ENCODE assay signal across 30 mouse cellular contexts in genomic region chr17:48264662-48265061, GRCm38 (mm10). TPM values are rescaled to one million over a fixed set of nuclear protein-coding genes. Genes with fewer than 3 reads are reported as not detected.
DNase-seq lines count a peak whose midpoint lies in the region; ATAC-seq and TF ChIP-seq lines count a peak whose summit lies in the region.
"Had no signal": no experiment of that assay in that cellular context is flagged by ENCODE, and none has a peak within 500 bp of the region (broad histone marks: within the 10 kb centered on the region; RNA-seq: fewer than 3 reads in every experiment).

No protein-coding gene starts in this region.

- no peak for TF ChIP-seq POLR2A in liver, adult 2 months (IDR thresholded peaks at IDR 0.05; ENCODE audit: extremely low read depth, insufficient read depth, low read length)

- 86% methylated on average over 7 of the region's 7 CpGs for WGBS in liver, adult 2 months
- 73% methylated on average over 7 of the region's 7 CpGs for WGBS in liver, embryonic 16.5 days (ENCODE audit: insufficient replicate concordance)
- WGBS in midbrain, embryonic 14.5 days = 91% methylated on average over 7 of the region's 7 CpGs

- H3K9me3 ChIP-seq in ES-E14 (ENCODE audit: control insufficient read depth, insufficient read depth, low read depth, low read length) = no peaks in the 10 kb centered on the region
- no peaks in the 10 kb centered on the region for H3K9me3 ChIP-seq in liver, embryonic 16.5 days (replicated peaks; ENCODE audit: control insufficient read depth, low read length)
- H3K9me3 ChIP-seq in midbrain, embryonic 14.5 days (ENCODE audit: control insufficient read depth, low read length) = no peaks in the 10 kb centered on the region; the same call in 1 of the 2 replicates
- H3K9me3 ChIP-seq: midbrain, embryonic 13.5 days had no signal

- H3K4me3 ChIP-seq in ES-E14 (ENCODE audit: insufficient read depth in 1 of 2, low read depth in 1 of 2, low read length in 2 of 2, poor library complexity in 1 of 2, severe bottlenecking in 1 of 2) = no peak overlapping the region
- H3K4me3 ChIP-seq in liver, adult 2 months (ENCODE audit: insufficient read depth, low read depth, low read length) = peak overlapping the region; percentile 38
- no peak overlapping the region for H3K4me3 ChIP-seq in liver, embryonic 16.5 days (ENCODE audit: low read depth, low read length)
- H3K4me3 ChIP-seq in midbrain, embryonic 14.5 days (replicated peaks; ENCODE audit: low read depth, low read length) = no peak overlapping the region
- H3K4me3 ChIP-seq: embryonic facial prominence, embryonic 13.5 days; hindbrain, embryonic 15.5 days; limb, embryonic 12.5 days; megakaryocyte, embryonic 14.5 days; midbrain, embryonic 13.5 days had no signal

- H3K9ac ChIP-seq in ES-E14 (ENCODE audit: insufficient read depth, low read depth, low read length, poor library complexity, severe bottlenecking) = no peak overlapping the region
- no peak overlapping the region for H3K9ac ChIP-seq in liver, adult 2 months (ENCODE audit: low read depth, low read length)
- H3K9ac ChIP-seq in liver, embryonic 16.5 days (ENCODE audit: low read depth, low read length) = no peak overlapping the region
- H3K9ac ChIP-seq in midbrain, embryonic 14.5 days (replicated peaks; ENCODE audit: low read length) = no peak overlapping the region
- H3K9ac ChIP-seq: embryonic facial prominence, embryonic 13.5 days; hindbrain, embryonic 15.5 days; limb, embryonic 12.5 days; lung, embryonic 14.5 days; midbrain, embryonic 13.5 days had no signal

- no peaks in the 10 kb centered on the region for H3K79me2 ChIP-seq in liver, adult 2 months (ENCODE audit: control insufficient read depth, insufficient read depth, low read length)

- no peaks in the 10 kb centered on the region for H3K27me3 ChIP-seq in liver, adult 2 months (ENCODE audit: control insufficient read depth, insufficient read depth, low read length)
- no peaks in the 10 kb centered on the region for H3K27me3 ChIP-seq in liver, embryonic 16.5 days (ENCODE audit: control insufficient read depth, insufficient read depth, low read depth, low read length)
- H3K27me3 ChIP-seq in midbrain, embryonic 14.5 days (ENCODE audit: control insufficient read depth, insufficient read depth, low read length) = no peaks in the 10 kb centered on the region
- H3K27me3 ChIP-seq: embryonic facial prominence, embryonic 13.5 days; hindbrain, embryonic 15.5 days; limb, embryonic 12.5 days; midbrain, embryonic 13.5 days had no signal

- in situ Hi-C loops in ES-E14 (cut with MboI; ENCODE audit: low sequenced_read_pairs in 2 of 2, unreplicated experiment in 2 of 2) = no loop called here

- no peak for DNase-seq in ES-E14 (ENCODE audit: low read depth, low spot score)
- DNase-seq in brain, adult 2 months (ENCODE audit: low read depth, low spot score) = peak; percentile 28
- no peak for DNase-seq in liver, adult 2 months (ENCODE audit: extremely low read depth, low read depth, low spot score)
- DNase-seq in midbrain, embryonic 14.5 days = no peak
- no peak for DNase-seq in layer of hippocampus, adult 18-20 months (ENCODE audit: low spot score in 2 of 2)
- DNase-seq: adrenal gland, postnatal 36 days; cerebellum, adult 18-20 months; cerebellum, postnatal 14 days; gastrocnemius, postnatal 10 days; heart, adult 11 months; kidney, adult 8-10 months; kidney, postnatal 10 days; lung, embryonic 14.5 days; right cerebral cortex, postnatal 14 days had no signal

- H3K4me2 ChIP-seq in liver, embryonic 16.5 days (ENCODE audit: low read depth, low read length) = 0 out of 2 replicates have a peak overlapping the region, but pooled peaks have one; percentile 1
- no peak overlapping the region for H3K4me2 ChIP-seq in midbrain, embryonic 14.5 days (ENCODE audit: low read length)
- H3K4me2 ChIP-seq: embryonic facial prominence, embryonic 13.5 days; hindbrain, embryonic 15.5 days; limb, embryonic 12.5 days; lung, embryonic 14.5 days; midbrain, embryonic 13.5 days had no signal

- no peak overlapping the region for H3K27ac ChIP-seq in ES-E14 (ENCODE audit: insufficient read depth, low read depth, low read length, poor library complexity, severe bottlenecking)
- no peak overlapping the region; the same call in 1 of the 2 replicates for H3K27ac ChIP-seq in liver, adult 2 months (replicated peaks; ENCODE audit: insufficient read depth, low read depth, low read length)
- H3K27ac ChIP-seq in liver, embryonic 16.5 days (ENCODE audit: low read length) = no peak overlapping the region
- H3K27ac ChIP-seq in midbrain, embryonic 14.5 days (replicated peaks; ENCODE audit: low read depth, low read length) = no peak overlapping the region
- H3K27ac ChIP-seq: embryonic facial prominence, embryonic 13.5 days; hindbrain, embryonic 15.5 days; limb, embryonic 12.5 days; midbrain, embryonic 13.5 days had no signal

- no peaks in the 10 kb centered on the region for H3K36me3 ChIP-seq in ES-E14 (ENCODE audit: control insufficient read depth, insufficient read depth, low read length, poor library complexity, severe bottlenecking)
- H3K36me3 ChIP-seq in liver, adult 2 months (ENCODE audit: control insufficient read depth, insufficient read depth, low read length) = no peaks in the 10 kb centered on the region
- no peaks in the 10 kb centered on the region for H3K36me3 ChIP-seq in liver, embryonic 16.5 days (ENCODE audit: control insufficient read depth, insufficient read depth)
- H3K36me3 ChIP-seq in midbrain, embryonic 14.5 days (ENCODE audit: control insufficient read depth, insufficient read depth, low read length) = no peaks in the 10 kb centered on the region
- H3K36me3 ChIP-seq: embryonic facial prominence, embryonic 13.5 days; hindbrain, embryonic 15.5 days; limb, embryonic 12.5 days; midbrain, embryonic 13.5 days had no signal

- ATAC-seq in liver, embryonic 16.5 days (ENCODE audit: low read depth) = peak; percentile 74
- no peak for ATAC-seq in midbrain, embryonic 14.5 days (ENCODE audit: low FRiP score, low TSS enrichment)
- ATAC-seq in granulocyte monocyte progenitor cell, adult 5-6 weeks (replicated peaks; ENCODE audit: poor library complexity, severe bottlenecking) = no peak
- ATAC-seq: forebrain, embryonic 14.5 days; midbrain, embryonic 13.5 days had no signal

- H3K4me1 ChIP-seq in ES-E14 (ENCODE audit: control insufficient read depth in 2 of 2, insufficient read depth in 2 of 2, low read length in 2 of 2, poor library complexity in 1 of 2) = no peaks in the 10 kb centered on the region
- H3K4me1 ChIP-seq in liver, adult 2 months (ENCODE audit: control insufficient read depth, insufficient read depth, low read length) = no peaks in the 10 kb centered on the region
- H3K4me1 ChIP-seq in liver, embryonic 16.5 days (ENCODE audit: control insufficient read depth, low read depth, low read length) = peaks cover 30% of the 10 kb centered on the region
- H3K4me1 ChIP-seq in midbrain, embryonic 14.5 days (ENCODE audit: control insufficient read depth, insufficient read depth, low read length) = no peaks in the 10 kb centered on the region
- H3K4me1 ChIP-seq: embryonic facial prominence, embryonic 13.5 days; hindbrain, embryonic 15.5 days; limb, embryonic 12.5 days; midbrain, embryonic 13.5 days had no signal

- TF ChIP-seq CTCF in liver, adult 2 months (IDR thresholded peaks at IDR 0.05; ENCODE audit: low read depth, low read length) = no peak

RNA-seq across cellular contexts. Expression of gene Treml4, which starts 0.6 kb away (rescaled TPM):
- total RNA-seq in ES-E14 (2012; rRNA removed) = 0.22 TPM in 1 of 2 replicates, not detected in the other
- 4.2 and 4.4 TPM in 2 replicates for total RNA-seq in liver, adult 2 months (2014; rRNA removed)
- 2.8 and 4.6 TPM in 2 replicates for polyA plus RNA-seq in liver, adult 2 months (2012; rRNA removed)
- polyA plus RNA-seq in liver, embryonic 16.5 days (2015; fragmentation: Nextera tagmentation; extraction: Ambion mirVana) = 4.6 and 5.0 TPM in 2 replicates
- not detected in 2 replicates for polyA plus RNA-seq in midbrain, embryonic 14.5 days (2014; fragmentation: Nextera tagmentation; extraction: Ambion mirVana)
- total RNA-seq in granulocyte monocyte progenitor cell, adult 5-6 weeks (2014; fragmentation: Nextera tagmentation) = 0.56 and 0.99 TPM in 2 replicates
- total RNA-seq in granulocyte monocyte progenitor cell, adult 5-6 weeks (2017) = 1.4 and 2.6 TPM in 2 replicates
- not detected for total RNA-seq in layer of hippocampus, adult 18-20 months (2021)
- total RNA-seq: layer of hippocampus, postnatal 25 days; left cerebral cortex, postnatal 14 days had no signal
- polyA plus RNA-seq: C2C12; limb, embryonic 12.5 days had no signal

RNA-seq across cellular contexts. Expression of gene Trem3, which starts 17.1 kb away (rescaled TPM):
- not detected in 2 replicates for total RNA-seq in ES-E14 (2012; rRNA removed)
- total RNA-seq in liver, adult 2 months (2014; rRNA removed) = 0.34 TPM in 1 of 2 replicates, not detected in the other
- 0.09 and 0.21 TPM in 2 replicates for polyA plus RNA-seq in liver, adult 2 months (2012; rRNA removed)
- polyA plus RNA-seq in liver, embryonic 16.5 days (2015; fragmentation: Nextera tagmentation; extraction: Ambion mirVana) = 9.0 TPM in 2 replicates
- polyA plus RNA-seq in midbrain, embryonic 14.5 days (2014; fragmentation: Nextera tagmentation; extraction: Ambion mirVana) = not detected in 2 replicates
- total RNA-seq in granulocyte monocyte progenitor cell, adult 5-6 weeks (2014; fragmentation: Nextera tagmentation) = 84.6 and 114 TPM in 2 replicates
- total RNA-seq in granulocyte monocyte progenitor cell, adult 5-6 weeks (2017) = 126 and 147 TPM in 2 replicates
- not detected for total RNA-seq in layer of hippocampus, adult 18-20 months (2021)
- total RNA-seq: adrenal gland, postnatal 36 days; heart, postnatal 25 days; layer of hippocampus, postnatal 25 days had no signal
- polyA plus RNA-seq: C2C12; embryonic facial prominence, embryonic 13.5 days; forebrain, embryonic 14.5 days; heart, embryonic 14.5 days; hindbrain, embryonic 15.5 days; limb, embryonic 12.5 days; midbrain, embryonic 13.5 days; neural tube, embryonic 11.5 days; testis, adult 2 months; urinary bladder, adult 2 months had no signal

RNA-seq across cellular contexts. Expression of gene Trem1, which starts 32.1 kb away (rescaled TPM):
- total RNA-seq in ES-E14 (2012; rRNA removed) = not detected in 2 replicates
- not detected in 2 replicates for total RNA-seq in liver, adult 2 months (2014; rRNA removed)
- polyA plus RNA-seq in liver, adult 2 months (2012; rRNA removed) = 0.04 TPM in 1 of 2 replicates, not detected in the other
- 1.6 TPM in 2 replicates for polyA plus RNA-seq in liver, embryonic 16.5 days (2015; fragmentation: Nextera tagmentation; extraction: Ambion mirVana)
- not detected in 2 replicates for polyA plus RNA-seq in midbrain, embryonic 14.5 days (2014; fragmentation: Nextera tagmentation; extraction: Ambion mirVana)
- 6.5 and 7.6 TPM in 2 replicates for total RNA-seq in granulocyte monocyte progenitor cell, adult 5-6 weeks (2014; fragmentation: Nextera tagmentation)
- 13.5 and 14.7 TPM in 2 replicates for total RNA-seq in granulocyte monocyte progenitor cell, adult 5-6 weeks (2017)
- not detected for total RNA-seq in layer of hippocampus, adult 18-20 months (2021)
- total RNA-seq: heart, postnatal 25 days; layer of hippocampus, postnatal 25 days; left cerebral cortex, postnatal 14 days had no signal
- polyA plus RNA-seq: C2C12; forebrain, embryonic 14.5 days; hindbrain, embryonic 15.5 days; limb, embryonic 12.5 days; lung, embryonic 14.5 days; midbrain, embryonic 13.5 days had no signal

RNA-seq across cellular contexts. Expression of gene Treml2, which starts 34.6 kb away (rescaled TPM):
- 2.3 and 5.1 TPM in 2 replicates for total RNA-seq in ES-E14 (2012; rRNA removed)
- 0.09 and 0.20 TPM in 2 replicates for total RNA-seq in liver, adult 2 months (2014; rRNA removed)
- polyA plus RNA-seq in liver, adult 2 months (2012; rRNA removed) = 0.26 and 0.34 TPM in 2 replicates
- polyA plus RNA-seq in liver, embryonic 16.5 days (2015; fragmentation: Nextera tagmentation; extraction: Ambion mirVana) = 3.4 and 3.5 TPM in 2 replicates
- polyA plus RNA-seq in midbrain, embryonic 14.5 days (2014; fragmentation: Nextera tagmentation; extraction: Ambion mirVana) = 0.12 TPM in 1 of 2 replicates, not detected in the other
- 58.2 and 68.7 TPM in 2 replicates for total RNA-seq in granulocyte monocyte progenitor cell, adult 5-6 weeks (2014; fragmentation: Nextera tagmentation)
- total RNA-seq in granulocyte monocyte progenitor cell, adult 5-6 weeks (2017) = 42.5 and 45.8 TPM in 2 replicates
- under 1 TPM; 0.22 to 0.36 TPM for total RNA-seq in layer of hippocampus, adult 18-20 months (2021)
- polyA plus RNA-seq: C2C12; forebrain, embryonic 14.5 days; testis, adult 2 months had no signal

RNA-seq across cellular contexts. Expression of gene B430306N03Rik, which starts 51.3 kb away (rescaled TPM):
- total RNA-seq in ES-E14 (2012; rRNA removed) = 0.13 and 0.26 TPM in 2 replicates
- total RNA-seq in liver, adult 2 months (2014; rRNA removed) = 0.83 and 1.0 TPM in 2 replicates
- polyA plus RNA-seq in liver, adult 2 months (2012; rRNA removed) = 0.90 and 1.9 TPM in 2 replicates
- 4.0 and 4.1 TPM in 2 replicates for polyA plus RNA-seq in liver, embryonic 16.5 days (2015; fragmentation: Nextera tagmentation; extraction: Ambion mirVana)
- polyA plus RNA-seq in midbrain, embryonic 14.5 days (2014; fragmentation: Nextera tagmentation; extraction: Ambion mirVana) = 0.55 TPM in 1 of 2 replicates, not detected in the other
- 3.1 and 8.2 TPM in 2 replicates for total RNA-seq in granulocyte monocyte progenitor cell, adult 5-6 weeks (2014; fragmentation: Nextera tagmentation)
- total RNA-seq in granulocyte monocyte progenitor cell, adult 5-6 weeks (2017) = 3.0 TPM in 2 replicates
- under 1 TPM in 1 of 2 experiments, not detected in 1; 0.10 TPM for total RNA-seq in layer of hippocampus, adult 18-20 months (2021)
- polyA plus RNA-seq: C2C12; embryonic facial prominence, embryonic 13.5 days; forebrain, embryonic 14.5 days; midbrain, embryonic 13.5 days; neural tube, embryonic 11.5 days had no signal

Comparison
In these comparisons a context has a peak if more than half of its experiments do, and no peak if none do; other contexts are left out.
1. RNA of gene Trem3, which starts 17.1 kb away (total RNA-seq): 84.6 to 147 TPM in granulocyte monocyte progenitor cell, adult 5-6 weeks; not detected in ES-E14, 0.34 TPM in liver, adult 2 months and not detected in layer of hippocampus, adult 18-20 months; every median in the first group is over 10 times any median in the second.